Mouse (Mus musculus): ENCODE measurements at regions not wholly inside any gene's neighbourhood (a gene's known extent, or its start where the extent isn't known, plus 50 kb on each side); places are given as distances from the start of the nearest gene placed in this dataset.

GRCm38 (mm10) chr12:16434739-16435138, 176.0 kb downstream of the Lpin1 start:
- TF ChIP-seq ELF1 (IDR thresholded peaks at IDR 0.05; ENCODE audit: low read depth, low read length) (no peak), SMC3 (IDR thresholded peaks at IDR 0.05; ENCODE audit: low read depth, low read length) (no peak), MAX (IDR thresholded peaks at IDR 0.05; ENCODE audit: low read length) (no peak), BHLHE40 (IDR thresholded peaks at IDR 0.05; ENCODE audit: borderline replicate concordance, low read depth, low read length) (no peak), NELFE (IDR thresholded peaks at IDR 0.05; ENCODE audit: low read depth, low read length) (no peak), ZNF384 (IDR thresholded peaks at IDR 0.05; ENCODE audit: low read depth, low read length) (no peak), ETS1 (IDR thresholded peaks at IDR 0.05; ENCODE audit: low read depth, low read length) (no peak), KAT2A (conservative IDR thresholded peaks at IDR 0.05; ENCODE audit: low read depth, low read length) (no peak), SIN3A (IDR thresholded peaks at IDR 0.05; ENCODE audit: low read length) (no peak), CTCF (IDR thresholded peaks at IDR 0.05 in 2 of 3, conservative IDR thresholded peaks at IDR 0.05 in 1 of 3; ENCODE audit: control insufficient read depth in 1 of 3, insufficient read depth in 1 of 3, low read depth in 2 of 3, low read length in 3 of 3, poor library complexity in 1 of 3, severe bottlenecking in 1 of 3) (no peak), MAFK (IDR thresholded peaks at IDR 0.05; ENCODE audit: borderline replicate concordance, low read depth, low read length) (no peak), POLR2A (IDR thresholded peaks at IDR 0.05; ENCODE audit: control insufficient read depth in 1 of 2, insufficient read depth in 1 of 2, low read depth in 1 of 2, low read length in 2 of 2, poor library complexity in 1 of 2) (no peak), MYC (IDR thresholded peaks at IDR 0.05; ENCODE audit: low read depth, low read length) (no peak), GABPA (IDR thresholded peaks at IDR 0.05; ENCODE audit: low read depth, low read length) (no peak), UBTF (IDR thresholded peaks at IDR 0.05; ENCODE audit: borderline replicate concordance, insufficient read depth, low read depth, low read length) (no peak)
- no peak for DNase-seq (ENCODE audit: low read depth, low spot score)
- no peaks in the 10 kb centered on the region for H3K79me2 ChIP-seq (ENCODE audit: control insufficient read depth, insufficient read depth, low read length, poor library complexity)
- no peaks in the 10 kb centered on the region for H3K9me3 ChIP-seq (replicated peaks; ENCODE audit: insufficient read depth, low read length)
- H3K4me1 ChIP-seq (ENCODE audit: control insufficient read depth in 1 of 2, insufficient read depth in 2 of 2, low read length in 2 of 2), result no peaks in the 10 kb centered on the region
- H3K27me3 ChIP-seq (ENCODE audit: control insufficient read depth in 1 of 2, insufficient read depth in 2 of 2, low read length in 2 of 2), result peaks cover 2% of the 10 kb centered on the region in 2 experiments; a peak in 1 of 4 replicates
- no peaks in the 10 kb centered on the region for H3K36me3 ChIP-seq (ENCODE audit: control insufficient read depth in 1 of 2, insufficient read depth in 2 of 2, low read length in 2 of 2)
- no peak overlapping the region for H3K27ac ChIP-seq (ENCODE audit: control insufficient read depth, low read depth, low read length)
- H3K4me3 ChIP-seq (ENCODE audit: control insufficient read depth in 1 of 2, insufficient read depth in 1 of 2, low read depth in 2 of 2, low read length in 2 of 2), result no peak overlapping the region
- no peak overlapping the region for H3K9ac ChIP-seq (ENCODE audit: control insufficient read depth, low read depth, low read length, poor library complexity, severe bottlenecking)

- TF ChIP-seq MAX (IDR thresholded peaks at IDR 0.05; ENCODE audit: low read length), result no peak
- no peak for TF ChIP-seq RCOR1 (IDR thresholded peaks at IDR 0.05; ENCODE audit: low read depth, low read length)
- TF ChIP-seq ETS1 (IDR thresholded peaks at IDR 0.05; ENCODE audit: low read depth, low read length), result no peak
- no peak for TF ChIP-seq GABPA (IDR thresholded peaks at IDR 0.05; ENCODE audit: low read depth, low read length)
- no peak for TF ChIP-seq HCFC1 (IDR thresholded peaks at IDR 0.05; ENCODE audit: low read depth, low read length)
- TF ChIP-seq BHLHE40 (IDR thresholded peaks at IDR 0.05; ENCODE audit: borderline replicate concordance, low read depth, low read length), result no peak
- TF ChIP-seq ELF1 (IDR thresholded peaks at IDR 0.05; ENCODE audit: low read depth, low read length), result no peak
- no peak for TF ChIP-seq USF1 (IDR thresholded peaks at IDR 0.05; ENCODE audit: low read depth, low read length)
- TF ChIP-seq MAFK (IDR thresholded peaks at IDR 0.05; ENCODE audit: borderline replicate concordance, low read depth, low read length), result no peak
- H3K9ac ChIP-seq (ENCODE audit: control insufficient read depth, low read depth, low read length, poor library complexity, severe bottlenecking), result no peak overlapping the region
- H3K27me3 ChIP-seq (ENCODE audit: control insufficient read depth in 1 of 2, insufficient read depth in 2 of 2, low read length in 2 of 2), result peaks cover 2% of the 10 kb centered on the region in 2 experiments; a peak in 1 of 4 replicates
- no peak overlapping the region for H3K27ac ChIP-seq (ENCODE audit: control insufficient read depth, low read depth, low read length)
- H3K4me1 ChIP-seq (ENCODE audit: control insufficient read depth in 1 of 2, insufficient read depth in 2 of 2, low read length in 2 of 2), result no peaks in the 10 kb centered on the region
- H3K4me3 ChIP-seq (ENCODE audit: control insufficient read depth in 1 of 2, insufficient read depth in 1 of 2, low read depth in 2 of 2, low read length in 2 of 2), result no peak overlapping the region
- H3K9me3 ChIP-seq (replicated peaks; ENCODE audit: insufficient read depth, low read length), result no peaks in the 10 kb centered on the region
- no peaks in the 10 kb centered on the region for H3K79me2 ChIP-seq (ENCODE audit: control insufficient read depth, insufficient read depth, low read length, poor library complexity)
- DNase-seq (ENCODE audit: low read depth, low spot score), result no peak
- H3K36me3 ChIP-seq (ENCODE audit: control insufficient read depth in 1 of 2, insufficient read depth in 2 of 2, low read length in 2 of 2), result no peaks in the 10 kb centered on the region
Observed at GRCm38 (mm10) chr12:16434225-16434624, 176.5 kb downstream of the Lpin1 start.

Data from MEL (cell line).